Mouse (Mus musculus): Measurements from ENCODE around the gene Rbbp6. TPM values are rescaled to one million over a fixed set of nuclear protein-coding genes. Genes with fewer than 3 reads are reported as not detected.

The Rbbp6 gene
- polyA plus RNA-seq, 1 experiment from 2014 or later: 32.8 TPM

DNA sequence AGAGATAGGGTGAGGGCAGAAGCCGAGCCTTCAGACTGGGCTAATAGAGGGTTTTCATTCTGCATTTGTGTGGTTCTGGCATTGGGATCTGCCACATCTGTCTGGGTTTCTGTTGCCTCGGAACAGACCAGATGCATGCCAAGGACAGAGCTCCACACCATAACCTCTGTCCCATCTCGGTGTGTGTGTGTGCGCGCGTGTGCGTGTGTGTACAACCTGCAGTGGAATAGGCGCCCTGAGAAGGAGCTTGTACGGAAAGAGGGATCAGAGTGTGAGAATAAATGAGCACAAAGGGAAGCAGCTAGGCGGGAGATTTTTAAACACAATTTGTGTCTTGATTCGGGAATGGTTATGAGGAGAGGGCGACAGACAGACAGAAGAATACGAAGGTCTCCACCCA, 64.8 kb downstream of the Rbbp6 start:
- H3K36me3 ChIP-seq: no peaks in the 10 kb centered on the region
- H3K9me3 ChIP-seq: no peaks in the 10 kb centered on the region
- H3K4me1 ChIP-seq: peaks cover 25% of the 10 kb centered on the region
- peak overlapping the region; percentile 75 for H3K4me2 ChIP-seq (replicated peaks)
- H3K9ac ChIP-seq (replicated peaks): peak overlapping the region; percentile 55
- peak overlapping the region; percentile 48 for H3K4me3 ChIP-seq
- peak overlapping the region; percentile 89 for H3K27ac ChIP-seq (replicated peaks)
- peak; percentile 12 for ATAC-seq (replicated peaks)
- WGBS: 6% methylated on average over 13 of the region's 13 CpGs
- H3K27me3 ChIP-seq: no peaks in the 10 kb centered on the region

DNA sequence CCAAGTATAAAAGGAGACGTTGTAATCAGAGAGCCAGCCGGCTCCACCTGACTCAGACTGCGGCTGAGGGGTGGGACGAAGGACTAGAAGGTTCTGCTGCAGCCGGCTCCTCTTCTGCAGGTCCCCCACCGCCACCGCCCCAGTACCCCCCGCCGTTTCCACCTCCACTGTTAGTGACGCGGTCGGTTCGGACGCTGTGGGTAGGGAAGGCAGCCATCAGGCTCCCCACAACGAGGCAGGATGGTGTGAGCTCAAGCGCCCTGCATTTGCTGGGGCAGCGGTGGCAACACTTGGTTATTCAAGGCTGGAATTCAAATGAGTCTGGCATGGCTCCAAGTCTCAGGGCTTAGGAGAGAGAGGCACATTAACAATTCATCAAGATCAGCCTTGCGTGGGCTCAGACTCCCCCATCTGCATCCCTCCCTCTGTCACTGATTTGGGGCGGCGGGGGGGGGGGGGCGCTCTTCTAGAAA, 65.3 kb downstream of the Rbbp6 start:
- Histone ChIP-seq H3K9me3 (no peaks in the 10 kb centered on the region), H3K4me1 (peaks cover 25% of the 10 kb centered on the region), H3K4me3 (peak overlapping the region; percentile 48), H3K9ac (replicated peaks) (peak overlapping the region; percentile 55), H3K4me2 (replicated peaks) (peak overlapping the region; percentile 75), H3K36me3 (no peaks in the 10 kb centered on the region), H3K27me3 (no peaks in the 10 kb centered on the region), H3K27ac (replicated peaks) (peak overlapping the region; percentile 89)
- WGBS: under 1% methylated on average over 21 of the region's 21 CpGs
- peak; percentile 84 for ATAC-seq (replicated peaks)

DNA sequence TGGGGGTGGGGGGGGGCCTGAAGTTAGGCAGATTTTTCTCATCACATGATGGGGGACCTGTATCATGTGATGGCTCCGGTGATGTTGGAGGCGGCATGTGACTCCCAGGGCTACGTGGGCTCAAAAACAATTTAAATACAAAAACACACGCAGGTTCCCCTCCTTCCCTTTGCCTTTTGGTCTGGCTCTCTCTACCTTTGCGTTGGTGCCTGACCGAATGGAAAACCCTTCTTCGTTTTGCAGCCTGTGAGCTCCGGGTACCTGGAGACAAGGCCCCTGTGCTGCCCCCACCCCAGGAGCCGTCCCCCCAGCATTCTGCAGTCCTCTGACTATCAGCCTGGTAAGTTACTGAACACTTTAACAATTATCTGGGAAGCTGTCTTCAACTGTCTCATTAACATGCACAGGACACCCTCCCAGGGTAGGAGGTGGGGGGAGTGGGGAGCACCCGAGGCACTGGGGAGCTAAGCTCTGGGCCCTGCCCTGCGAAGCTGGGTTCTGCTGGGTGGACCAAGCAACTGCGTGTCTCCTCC, 65.8 kb downstream of the Rbbp6 start:
- peak overlapping the region; percentile 48 for H3K4me3 ChIP-seq
- H3K9me3 ChIP-seq: no peaks in the 10 kb centered on the region
- H3K4me1 ChIP-seq: peaks cover 25% of the 10 kb centered on the region
- peak overlapping the region; percentile 55 for H3K9ac ChIP-seq (replicated peaks)
- no peaks in the 10 kb centered on the region for H3K27me3 ChIP-seq
- peak overlapping the region; percentile 89 for H3K27ac ChIP-seq (replicated peaks)
- H3K4me2 ChIP-seq (replicated peaks): peak overlapping the region; percentile 75
- peak; percentile 83 for ATAC-seq (replicated peaks)
- H3K36me3 ChIP-seq: no peaks in the 10 kb centered on the region
- 1% methylated on average over 12 of the region's 12 CpGs for WGBS

DNA sequence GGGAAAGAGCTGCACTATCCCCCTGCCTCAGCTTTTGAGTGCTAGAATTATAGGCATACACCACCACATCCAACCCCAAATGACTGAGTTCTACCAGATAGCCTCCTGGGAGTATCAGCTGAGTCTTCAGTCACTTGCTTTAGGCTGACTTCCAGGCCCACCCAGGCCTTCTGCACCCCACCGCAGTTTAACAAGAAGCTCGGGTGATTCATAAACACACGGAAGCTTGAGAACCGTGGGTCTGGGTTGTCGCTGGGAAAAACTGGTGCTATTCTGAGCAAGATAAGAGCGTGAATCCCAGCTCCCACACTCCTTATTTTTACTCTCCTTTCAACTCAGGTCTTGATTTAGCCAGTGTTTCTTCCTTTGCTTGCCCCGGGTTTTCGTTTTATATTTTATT, 69.8 kb downstream of the Rbbp6 start:
- Histone ChIP-seq H3K9me3 (no peaks in the 10 kb centered on the region), H3K27me3 (no peaks in the 10 kb centered on the region), H3K4me3 (no peak overlapping the region), H3K4me2 (replicated peaks) (no peak overlapping the region), H3K9ac (replicated peaks) (no peak overlapping the region), H3K36me3 (no peaks in the 10 kb centered on the region), H3K4me1 (peaks cover 18% of the 10 kb centered on the region), H3K27ac (replicated peaks) (no peak overlapping the region)
- no peak for ATAC-seq (replicated peaks)
- 83% methylated on average over 8 of the region's 8 CpGs for WGBS

DNA sequence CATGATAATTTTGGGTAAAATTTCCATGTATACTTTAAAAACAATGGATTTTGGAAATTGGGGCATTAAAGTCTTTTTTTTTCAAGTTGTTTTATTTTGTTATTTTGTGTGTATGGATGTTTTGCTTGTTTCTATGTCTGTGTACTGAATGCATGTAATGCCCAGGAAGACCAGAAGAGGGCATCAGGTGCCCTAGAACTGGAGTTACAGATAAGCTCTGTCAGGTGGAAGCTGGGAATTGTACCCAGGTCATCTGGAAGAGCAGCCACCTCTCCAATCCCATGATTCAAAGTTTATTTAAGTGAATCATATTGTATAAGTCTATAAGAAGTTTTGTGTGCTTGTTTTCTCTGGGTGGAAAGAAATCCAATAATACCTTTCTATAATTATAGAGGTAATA, 73.8 kb downstream of the Rbbp6 start:
- no peak overlapping the region for H3K4me3 ChIP-seq
- no peaks in the 10 kb centered on the region for H3K9me3 ChIP-seq
- H3K27ac ChIP-seq (replicated peaks): no peak overlapping the region
- no peaks in the 10 kb centered on the region for H3K4me1 ChIP-seq
- no peaks in the 10 kb centered on the region for H3K36me3 ChIP-seq
- no peak overlapping the region for H3K4me2 ChIP-seq (replicated peaks)
- ATAC-seq (replicated peaks): no peak
- no peaks in the 10 kb centered on the region for H3K27me3 ChIP-seq
- H3K9ac ChIP-seq (replicated peaks): no peak overlapping the region

DNA sequence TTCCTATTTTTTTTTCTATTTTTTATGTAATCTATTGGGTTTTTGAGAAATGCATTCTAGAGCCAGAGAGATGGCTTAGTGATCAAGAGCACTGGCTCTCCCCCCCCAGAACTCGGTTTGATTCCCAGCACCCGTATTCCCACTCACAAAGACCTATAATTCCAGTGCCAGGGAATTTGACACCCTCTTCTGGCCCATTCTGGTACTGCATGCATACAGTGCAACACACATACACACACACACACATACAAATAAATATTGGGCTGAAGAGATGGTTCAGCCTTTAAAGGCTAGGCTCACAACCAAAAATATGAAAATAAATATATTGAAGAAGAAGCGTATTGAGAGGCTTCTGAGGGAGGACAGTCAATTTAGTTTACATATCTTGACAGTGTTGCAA, 79.7 kb downstream of the Rbbp6 start:
- no peak for ATAC-seq (replicated peaks)

DNA sequence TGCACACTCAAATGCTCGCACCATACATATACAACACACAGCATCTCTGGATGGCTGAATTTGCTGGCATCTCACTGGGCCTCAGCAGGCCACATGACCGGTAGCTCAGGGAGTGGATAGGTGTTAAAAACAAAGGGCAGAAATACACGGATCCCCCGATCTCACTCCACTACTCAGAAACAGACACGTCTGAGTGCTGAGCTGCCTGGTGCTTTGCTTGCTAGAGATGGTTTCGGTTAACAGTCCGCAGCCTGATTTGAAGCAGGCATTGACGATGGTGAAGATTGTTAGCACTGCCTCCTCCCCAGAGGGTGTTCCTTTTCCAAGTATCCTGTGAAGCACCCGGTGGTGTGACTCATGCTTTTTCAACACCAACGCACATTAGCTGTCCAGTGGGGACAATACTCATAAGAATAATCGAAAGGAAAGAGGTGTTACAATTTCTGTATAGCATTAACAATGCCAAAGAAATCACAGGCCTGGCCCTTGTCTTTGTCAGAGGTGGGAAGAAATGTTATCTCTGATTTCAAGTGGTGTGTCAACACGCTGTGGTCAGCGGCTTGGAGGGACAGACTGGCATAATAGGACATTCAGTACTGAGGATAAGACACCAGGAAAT, 81.1 kb downstream of the Rbbp6 start:
- Histone ChIP-seq H3K36me3 (no peaks in the 10 kb centered on the region), H3K27ac (replicated peaks) (no peak overlapping the region), H3K27me3 (no peaks in the 10 kb centered on the region), H3K9me3 (no peaks in the 10 kb centered on the region), H3K4me1 (no peaks in the 10 kb centered on the region), H3K4me3 (no peak overlapping the region), H3K9ac (replicated peaks) (no peak overlapping the region), H3K4me2 (replicated peaks) (no peak overlapping the region)
- ATAC-seq (replicated peaks): no peak
- WGBS: 72% methylated on average over 13 of the region's 13 CpGs

More for the DNA sequence above, 79.7 kb downstream of the Rbbp6 start:
- 94% methylated on average over 3 of the region's 3 CpGs for WGBS
- no peaks in the 10 kb centered on the region for H3K36me3 ChIP-seq
- H3K4me1 ChIP-seq: no peaks in the 10 kb centered on the region
- no peaks in the 10 kb centered on the region for H3K9me3 ChIP-seq
- no peak overlapping the region for H3K9ac ChIP-seq (replicated peaks)
- H3K27ac ChIP-seq (replicated peaks): no peak overlapping the region
- no peak overlapping the region for H3K4me3 ChIP-seq
- no peak overlapping the region for H3K4me2 ChIP-seq (replicated peaks)
- no peaks in the 10 kb centered on the region for H3K27me3 ChIP-seq

Other genes starting within 250 kb of the Rbbp6 start
- gene Tnrc6a, start 158.2 kb downstream of the Rbbp6 start, polyA plus RNA-seq (2015; fragmentation: Nextera tagmentation; extraction: Ambion mirVana): 52.7 and 54.7 TPM in 2 replicates
- 0.11 and 0.43 TPM in 2 replicates for gene Slc5a11, start 249.1 kb downstream of the Rbbp6 start, polyA plus RNA-seq (2015; fragmentation: Nextera tagmentation; extraction: Ambion mirVana)

Data from forebrain, embryonic 15.5 days (tissue).